Mouse (Mus musculus) kidney, postnatal 0 days (tissue): ENCODE measurements around the gene Mrpl44. TPM values are rescaled to one million over a fixed set of nuclear protein-coding genes. Genes with fewer than 3 reads are reported as not detected.

Experiments
- ATAC-seq: fragments of 200-750 bp; cut with Nextera tagmentation; replicated peaks from 2 replicates; pipeline ENCODE4 v1.8.0; 2017; ENCODE audit warnings: low read depth, moderate number of reproducible peaks, moderate TSS enrichment, moderate library complexity; ENCODE audit not compliant: low FRiP score
- DNase-seq: peaks from one replicate; pipeline ENCODE4 v3.0.0-alpha.2; 2016; ENCODE audit warnings: low spot score
- H3K27ac ChIP-seq: fragments of 300-500 bp; sonication (generic); 2 replicates; pipeline ENCODE4 v1.5.1; 2014; ENCODE audit warnings: mild to moderate bottlenecking
- H3K27me3 ChIP-seq: fragments of 300-500 bp; sonication (generic); 2 replicates; pipeline ENCODE4 v1.6.1; 2014; ENCODE audit warnings: low read length, mixed read lengths; ENCODE audit not compliant: insufficient read depth
- H3K36me3 ChIP-seq: fragments of 300-500 bp; sonication (generic); 2 replicates; pipeline ENCODE4 v1.6.1; 2014; ENCODE audit warnings: low read length, mixed read lengths; ENCODE audit not compliant: insufficient read depth
- H3K4me1 ChIP-seq: fragments of 300-500 bp; sonication (generic); replicated peaks from 2 replicates; pipeline ENCODE4 v1.6.1; 2014; ENCODE audit warnings: antibody characterized with exemption, low read length, mixed read lengths; ENCODE audit not compliant: insufficient read depth
- H3K4me2 ChIP-seq: fragments of 300-500 bp; sonication (generic); 2 replicates; pipeline ENCODE4 v1.6.1; 2014; ENCODE audit warnings: mild to moderate bottlenecking, low read length, moderate library complexity, mixed read lengths
- H3K4me3 ChIP-seq: fragments of 300-500 bp; sonication (generic); replicated peaks from 2 replicates; pipeline ENCODE4 v1.5.1; 2014; ENCODE audit warnings: low read depth, low read length
- H3K9ac ChIP-seq: fragments of 300-500 bp; sonication (generic); 2 replicates; pipeline ENCODE4 v1.6.1; 2014; ENCODE audit warnings: low read depth, low read length
- H3K9me3 ChIP-seq: fragments of 300-500 bp; sonication (generic); replicated peaks from 2 replicates; pipeline ENCODE4 v1.6.1; 2016; ENCODE audit warnings: low read length, inconsistent platforms, mixed read lengths
- CTCF ChIP-seq: IDR thresholded peaks from 2 replicates; pipeline ENCODE4 v1.5.1; 2016; ENCODE audit warnings: antibody characterized with exemption, low read depth, mild to moderate bottlenecking, moderate library complexity
- WGBS: fragments of 180-500 bp; shearing (Covaris S2); extraction: QIAGEN DNeasy Blood & Tissue Kit; methylation state at CpG from one replicate; pipeline ENCODE4 v1.1.7; 2014; 5-methylcytosine and 5-hydroxymethylcytosine counted together
- polyA plus RNA-seq: library from polyadenylated mRNA; unstranded; fragments of >200 nt; fragmentation: Nextera tagmentation; extraction: Ambion mirVana; gene quantifications from 2 replicates; pipeline ENCODE4 v1.2.1, GENCODE M21; 2015

The Mrpl44 gene
- polyA plus RNA-seq, 1 experiment from 2014 or later, result 63.7 TPM

DNA sequence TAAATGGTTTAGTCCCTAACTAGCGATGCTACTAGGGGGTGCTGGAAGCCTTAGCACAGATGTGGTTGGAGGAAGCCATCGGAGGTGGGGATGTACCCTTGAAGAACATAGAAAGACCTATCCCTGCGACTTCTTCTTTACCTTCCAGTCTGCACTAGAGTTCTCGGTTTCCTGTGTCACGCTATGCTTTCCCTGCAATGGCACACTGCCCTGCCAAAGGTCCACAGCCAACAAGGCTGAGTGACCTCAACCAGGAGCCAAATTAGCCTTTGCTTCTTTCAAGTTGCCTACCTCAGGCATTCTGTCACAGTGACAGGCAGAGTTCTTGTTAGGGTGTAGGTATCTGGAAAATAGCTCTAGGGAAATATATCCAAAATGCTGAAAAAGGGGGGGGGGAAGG is 19.4 kb upstream of the Mrpl44 start:
- Histone ChIP-seq H3K4me3 (no peak overlapping the region), H3K36me3 (no peaks in the 10 kb centered on the region), H3K9ac (no peak overlapping the region), H3K27ac (0 out of 2 replicates have a peak overlapping the region, but pooled peaks have one; percentile 5), H3K9me3 (no peaks in the 10 kb centered on the region), H3K4me1 (no peaks in the 10 kb centered on the region; the same call in 1 of the 2 replicates), H3K4me2 (no peak overlapping the region), H3K27me3 (no peaks in the 10 kb centered on the region)
- no peak for TF ChIP-seq CTCF
- ATAC-seq, result no peak
- DNase-seq, result no peak
- 84% methylated on average over 5 of the region's 5 CpGs for WGBS

DNA sequence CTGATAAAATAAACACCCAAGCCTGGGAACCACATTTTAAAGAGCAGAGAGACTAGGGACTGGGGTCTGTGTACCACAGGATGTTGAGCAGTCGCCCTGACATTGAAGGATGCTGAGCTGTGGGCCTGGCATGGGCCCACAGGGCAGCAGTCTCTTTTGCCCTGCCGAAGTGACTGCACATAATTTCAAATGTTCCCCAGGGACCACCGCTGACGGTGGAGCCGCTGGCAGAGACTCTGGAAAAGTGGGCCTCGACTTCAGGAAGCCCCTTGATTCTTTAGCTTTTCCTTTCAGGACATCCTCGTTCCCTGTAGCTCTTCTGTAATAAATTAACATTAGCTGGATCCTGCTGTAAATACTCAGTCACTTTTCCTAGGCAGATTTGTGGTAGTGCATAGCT is 18.7 kb upstream of the Mrpl44 start:
- 63% methylated on average over 7 of the region's 7 CpGs for WGBS
- DNase-seq, result peak; percentile 51
- H3K36me3 ChIP-seq, result no peaks in the 10 kb centered on the region
- H3K27ac ChIP-seq, result 0 out of 2 replicates have a peak overlapping the region, but pooled peaks have one; percentile 11
- no peak for ATAC-seq
- no peaks in the 10 kb centered on the region for H3K9me3 ChIP-seq
- H3K4me2 ChIP-seq, result no peak overlapping the region
- no peak overlapping the region for H3K4me3 ChIP-seq
- H3K9ac ChIP-seq, result no peak overlapping the region
- no peaks in the 10 kb centered on the region; the same call in 1 of the 2 replicates for H3K4me1 ChIP-seq
- H3K27me3 ChIP-seq, result no peaks in the 10 kb centered on the region
- no peak for TF ChIP-seq CTCF

DNA sequence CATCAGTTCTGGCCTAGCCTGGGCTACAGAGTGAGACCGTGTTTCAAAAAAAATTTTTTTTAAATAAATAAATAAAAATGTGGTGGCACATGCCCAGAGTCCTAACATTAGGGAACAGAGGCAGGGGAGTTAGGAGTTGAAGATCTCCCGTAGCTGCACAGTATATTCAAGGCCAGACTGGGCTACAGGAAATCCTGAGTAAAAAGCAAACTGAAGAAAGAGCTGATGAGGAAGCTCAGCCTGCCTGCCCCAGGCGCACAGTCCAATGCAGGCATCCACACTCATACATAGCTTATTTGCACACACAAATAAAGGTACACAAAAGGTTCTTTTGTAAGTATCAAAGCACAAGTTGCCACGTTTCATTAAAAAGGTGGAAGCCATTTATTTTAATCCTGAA is 18.2 kb upstream of the Mrpl44 start:
- Histone ChIP-seq H3K4me1 (no peaks in the 10 kb centered on the region; the same call in 1 of the 2 replicates), H3K27me3 (no peaks in the 10 kb centered on the region), H3K4me3 (no peak overlapping the region), H3K27ac (no peak overlapping the region), H3K9me3 (no peaks in the 10 kb centered on the region), H3K36me3 (no peaks in the 10 kb centered on the region), H3K4me2 (no peak overlapping the region), H3K9ac (no peak overlapping the region)
- no peak for ATAC-seq
- 79% methylated on average over 4 of the region's 4 CpGs for WGBS
- DNase-seq, result no peak
- TF ChIP-seq CTCF, result no peak

DNA sequence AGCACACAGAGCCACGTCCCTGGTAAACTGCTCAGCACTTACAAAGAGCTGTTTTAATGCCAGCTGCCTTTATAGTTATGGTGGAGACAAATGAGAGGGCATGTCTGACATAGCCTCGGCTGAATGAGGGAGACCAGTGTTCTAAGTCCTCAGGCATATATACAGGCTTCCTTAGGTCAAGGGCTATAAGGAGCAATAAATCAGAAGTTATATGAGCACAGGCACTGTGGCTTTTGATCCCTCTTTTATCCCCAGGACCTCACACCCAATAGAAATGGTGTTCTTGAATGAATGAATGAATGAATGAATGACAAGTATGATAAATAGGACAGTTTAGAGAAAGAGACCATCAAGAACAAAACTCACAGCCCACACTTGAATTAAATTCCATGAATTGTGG is 16.8 kb upstream of the Mrpl44 start:
- no peak for ATAC-seq
- Histone ChIP-seq H3K27ac (no peak overlapping the region), H3K4me2 (no peak overlapping the region)

DNA sequence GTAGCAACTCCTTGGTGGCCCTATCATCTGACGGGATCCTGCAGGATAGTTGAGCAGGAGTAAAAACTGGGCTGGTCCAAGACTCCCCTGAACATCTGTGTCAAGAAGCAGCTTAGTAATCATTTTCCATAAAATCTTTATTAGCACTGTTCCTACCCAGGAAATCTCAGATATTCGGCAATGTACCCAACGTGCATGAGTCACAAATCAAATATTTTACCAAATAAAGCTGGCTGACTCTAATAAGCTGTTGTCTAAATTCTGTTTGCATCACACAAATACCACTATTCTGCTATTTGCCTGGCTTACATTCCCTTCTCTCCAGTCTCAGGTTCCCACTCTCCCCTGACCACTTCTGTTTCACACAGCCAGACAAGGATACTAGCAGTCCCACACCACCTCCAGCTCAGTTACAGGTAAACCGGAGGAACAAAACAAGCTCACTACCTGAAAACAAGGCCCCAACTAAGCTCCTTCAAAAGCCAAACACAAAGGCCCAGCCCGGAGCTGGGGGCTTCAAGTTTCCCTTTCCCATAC is 16.3 kb upstream of the Mrpl44 start:
- no peaks in the 10 kb centered on the region for H3K9me3 ChIP-seq
- no peaks in the 10 kb centered on the region for H3K36me3 ChIP-seq
- TF ChIP-seq CTCF, result no peak
- no peak overlapping the region for H3K27ac ChIP-seq
- no peaks in the 10 kb centered on the region; the same call in 1 of the 2 replicates for H3K4me1 ChIP-seq
- H3K4me2 ChIP-seq, result peak overlapping the region; percentile 63
- no peak overlapping the region for H3K4me3 ChIP-seq
- H3K27me3 ChIP-seq, result no peaks in the 10 kb centered on the region
- ATAC-seq, result no peak
- no peak for DNase-seq
- H3K9ac ChIP-seq, result peak overlapping the region; percentile 15; the same call in 1 of the 2 replicates
- 66% methylated on average over 5 of the region's 5 CpGs for WGBS

More for the DNA sequence above, 16.8 kb upstream of the Mrpl44 start:
- H3K9ac ChIP-seq, result no peak overlapping the region
- no peak for TF ChIP-seq CTCF
- DNase-seq, result no peak
- H3K27me3 ChIP-seq, result no peaks in the 10 kb centered on the region
- H3K9me3 ChIP-seq, result no peaks in the 10 kb centered on the region
- no peak overlapping the region for H3K4me3 ChIP-seq
- no peaks in the 10 kb centered on the region; the same call in 1 of the 2 replicates for H3K4me1 ChIP-seq
- no peaks in the 10 kb centered on the region for H3K36me3 ChIP-seq
- WGBS, result 25% methylated on average over 2 of the region's 2 CpGs

DNA sequence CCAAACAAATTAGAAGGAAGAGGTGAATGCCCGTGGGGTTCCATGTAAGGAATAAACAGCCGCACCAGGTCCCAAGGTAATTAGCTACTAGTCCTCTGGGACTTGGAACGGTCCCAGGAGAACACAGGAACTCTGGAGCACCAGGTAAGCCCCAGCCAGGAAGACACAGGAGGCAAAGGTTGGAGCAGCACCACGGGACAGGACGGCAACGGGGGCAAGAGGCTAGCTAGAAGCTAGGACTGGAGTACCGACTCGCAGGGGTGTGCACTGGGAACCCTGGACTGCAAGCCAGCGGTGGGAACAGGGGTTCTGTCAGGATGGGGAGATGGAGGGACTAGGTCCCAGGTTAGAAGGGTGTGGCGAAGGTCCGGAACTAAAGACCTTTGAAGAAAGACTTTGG is 15.2 kb upstream of the Mrpl44 start:
- peak overlapping the region; percentile 66 for H3K4me3 ChIP-seq
- H3K9ac ChIP-seq, result peak overlapping the region; percentile 70
- no peak overlapping the region for H3K27ac ChIP-seq
- H3K36me3 ChIP-seq, result no peaks in the 10 kb centered on the region
- no peak for TF ChIP-seq CTCF
- DNase-seq, result peak; percentile 35
- peak; percentile 61 for ATAC-seq
- 6% methylated on average over 11 of the region's 11 CpGs for WGBS
- H3K4me2 ChIP-seq, result peak overlapping the region; percentile 63
- H3K27me3 ChIP-seq, result no peaks in the 10 kb centered on the region
- H3K4me1 ChIP-seq, result no peaks in the 10 kb centered on the region; the same call in 1 of the 2 replicates
- H3K9me3 ChIP-seq, result no peaks in the 10 kb centered on the region
